Mouse (Mus musculus): Measurements from ENCODE around the gene Hyal3. TPM values are rescaled to one million over a fixed set of nuclear protein-coding genes. Genes with fewer than 3 reads are reported as not detected.
A peak's percentile ranks its signal among the peaks of the same experiment; 100 is the strongest.

Gene Hyal3
- polyA plus RNA-seq, 1 experiment from 2014 or later: 1.1 TPM

- H3K9ac ChIP-seq: peak within 1 kb of the TSS; percentile 97
- 4% methylated on average over 38 of the region's 38 CpGs for whole genome bisulfite sequencing
- peak; percentile 96 for ATAC-seq (ENCODE audit: insufficient read depth, low FRiP score, low read depth)
- H3K4me3 ChIP-seq (replicated peaks): peak within 1 kb of the TSS; percentile 86
- H3K4me2 ChIP-seq: peak within 1 kb of the TSS; percentile 96
- no peaks in the 10 kb centered on the region for H3K9me3 ChIP-seq
- H3K27me3 ChIP-seq (replicated peaks): no peaks in the 10 kb centered on the region
- peak within 1 kb of the TSS; percentile 88 for H3K27ac ChIP-seq
- H3K4me1 ChIP-seq: peaks cover 34% of the 10 kb centered on the region
- 0 out of 2 replicates have a peak, but pooled peaks cover 3% of the 10 kb centered on the region for H3K36me3 ChIP-seq
These were observed 54.8 kb downstream of the Hyal3 start, which contains the start of gene Gnai2 for GRCm38 (mm10) chr9:107635279-107636028. TSS of gene Gnai2 (minus strand) at chr9:107635367.

Other genes with a start within 250 kb of the Hyal3 start
- gene Hemk1, start 242.5 kb upstream of the Hyal3 start, polyA plus RNA-seq (2015; fragmentation: Nextera tagmentation; extraction: Ambion mirVana): 10.6 and 11.5 TPM in 2 replicates
- gene 6430571L13Rik, start 240.2 kb upstream of the Hyal3 start, polyA plus RNA-seq (2015; fragmentation: Nextera tagmentation; extraction: Ambion mirVana): 0.28 and 0.34 TPM in 2 replicates
- gene Cacna2d2, start 181.2 kb upstream of the Hyal3 start, polyA plus RNA-seq (2015; fragmentation: Nextera tagmentation; extraction: Ambion mirVana): 0.23 and 0.27 TPM in 2 replicates
- 43.2 and 45.7 TPM in 2 replicates for gene Tmem115, start 46.9 kb upstream of the Hyal3 start, polyA plus RNA-seq (2015; fragmentation: Nextera tagmentation; extraction: Ambion mirVana)
- gene Cyb561d2, start 38.6 kb upstream of the Hyal3 start, polyA plus RNA-seq (2015; fragmentation: Nextera tagmentation; extraction: Ambion mirVana): 26.6 and 31.3 TPM in 2 replicates
- gene Nprl2, start 38.6 kb upstream of the Hyal3 start, polyA plus RNA-seq (2015; fragmentation: Nextera tagmentation; extraction: Ambion mirVana): 39.1 and 39.7 TPM in 2 replicates
- gene Zmynd10, start 33.5 kb upstream of the Hyal3 start, polyA plus RNA-seq (2015; fragmentation: Nextera tagmentation; extraction: Ambion mirVana): 0.63 and 0.94 TPM in 2 replicates
- 53.9 and 58.0 TPM in 2 replicates for gene Rassf1, start 29.3 kb upstream of the Hyal3 start, polyA plus RNA-seq (2015; fragmentation: Nextera tagmentation; extraction: Ambion mirVana)
- gene Tusc2, start 17.6 kb upstream of the Hyal3 start, polyA plus RNA-seq (2015; fragmentation: Nextera tagmentation; extraction: Ambion mirVana): 42.6 and 46.1 TPM in 2 replicates
- 84.2 and 85.4 TPM in 2 replicates for gene Hyal2, start 12.9 kb upstream of the Hyal3 start, polyA plus RNA-seq (2015; fragmentation: Nextera tagmentation; extraction: Ambion mirVana)
- gene Hyal1, start 3.9 kb upstream of the Hyal3 start, polyA plus RNA-seq (2015; fragmentation: Nextera tagmentation; extraction: Ambion mirVana): 9.2 and 10.8 TPM in 2 replicates
- 16.1 and 18.6 TPM in 2 replicates for gene Naa80, start 1.9 kb upstream of the Hyal3 start, polyA plus RNA-seq (2015; fragmentation: Nextera tagmentation; extraction: Ambion mirVana)
- gene Ifrd2, start 6.8 kb downstream of the Hyal3 start, polyA plus RNA-seq (2015; fragmentation: Nextera tagmentation; extraction: Ambion mirVana): 65.1 and 68.2 TPM in 2 replicates
- gene Sema3b, start 28.4 kb downstream of the Hyal3 start, polyA plus RNA-seq (2015; fragmentation: Nextera tagmentation; extraction: Ambion mirVana): 13.2 and 16.5 TPM in 2 replicates
- gene Gnai2, start 54.5 kb downstream of the Hyal3 start, polyA plus RNA-seq (2015; fragmentation: Nextera tagmentation; extraction: Ambion mirVana): 355 and 371 TPM in 2 replicates
- gene Slc38a3, start 88.7 kb downstream of the Hyal3 start, polyA plus RNA-seq (2015; fragmentation: Nextera tagmentation; extraction: Ambion mirVana): 19.5 and 28.6 TPM in 2 replicates
- 1.1 and 1.9 TPM in 2 replicates for gene Gnat1, start 98.9 kb downstream of the Hyal3 start, polyA plus RNA-seq (2015; fragmentation: Nextera tagmentation; extraction: Ambion mirVana)
- gene Sema3f, start 129.7 kb downstream of the Hyal3 start, polyA plus RNA-seq (2015; fragmentation: Nextera tagmentation; extraction: Ambion mirVana): 19.7 and 21.3 TPM in 2 replicates
- 182 and 185 TPM in 2 replicates for gene Rbm5, start 190.2 kb downstream of the Hyal3 start, polyA plus RNA-seq (2015; fragmentation: Nextera tagmentation; extraction: Ambion mirVana)

All from stomach, embryonic 15.5 days (tissue).